Mouse (Mus musculus) thymus, adult 2 months (tissue): ENCODE measurements around the gene Entr1. TPM values are rescaled to one million over a fixed set of nuclear protein-coding genes. Genes with fewer than 3 reads are reported as not detected.

Experiments used
- DNase-seq: peaks from one replicate; pipeline ENCODE4 v3.0.0; 2021
- H3K27ac ChIP-seq: fragments of 200-500 bp; 2 replicates; pipeline ENCODE4 v1.5.1; 2012; ENCODE audit warnings: low read length, control low read depth; ENCODE audit not compliant: control insufficient read depth, insufficient read depth
- H3K27me3 ChIP-seq: fragments of 200-500 bp; 2 replicates; pipeline ENCODE4 v1.6.1; 2012; ENCODE audit warnings: mild to moderate bottlenecking, low read length, moderate library complexity, mixed read lengths; ENCODE audit not compliant: control insufficient read depth, insufficient read depth
- H3K36me3 ChIP-seq: fragments of 200-500 bp; 2 replicates; pipeline ENCODE4 v1.6.1; 2012; ENCODE audit warnings: mild to moderate bottlenecking, low read length, moderate library complexity; ENCODE audit not compliant: control insufficient read depth, insufficient read depth
- H3K4me1 ChIP-seq: fragments of 200-500 bp; replicated peaks from 2 replicates; pipeline ENCODE4 v1.6.1; 2012; ENCODE audit warnings: low read length; ENCODE audit not compliant: control insufficient read depth, insufficient read depth
- H3K4me3 ChIP-seq: fragments of 200-500 bp; 2 replicates; pipeline ENCODE4 v1.5.1; 2012; ENCODE audit warnings: mild to moderate bottlenecking, low read length, control low read depth, moderate library complexity; ENCODE audit not compliant: control insufficient read depth, insufficient read depth
- CTCF ChIP-seq: fragments of 200-500 bp; IDR thresholded peaks from 2 replicates; pipeline ENCODE4 v1.5.1; 2012; ENCODE audit warnings: mild to moderate bottlenecking, control low read depth, low read length, moderate library complexity, borderline replicate concordance; ENCODE audit not compliant: control insufficient read depth, poor library complexity, insufficient read depth; ENCODE audit errors: extremely low read depth
- POLR2A ChIP-seq: fragments of 200-500 bp; IDR thresholded peaks from 2 replicates; pipeline ENCODE4 v1.6.1; 2012; ENCODE audit warnings: mild to moderate bottlenecking, low read length, control low read depth, moderate library complexity; ENCODE audit not compliant: control insufficient read depth, poor library complexity, insufficient read depth; ENCODE audit errors: extremely low read depth
- WGBS: fragments of 180-500 bp; shearing (Covaris S2); methylation state at CpG from one replicate; pipeline ENCODE4 v1.1.7; 2018; 5-methylcytosine and 5-hydroxymethylcytosine counted together
- polyA plus RNA-seq: library from polyadenylated mRNA; depleted of rRNA; stranded (reverse); fragments of >200 nt; gene quantifications from 2 replicates; pipeline ENCODE4 v1.2.3, GENCODE M21; 2012

The Entr1 gene
- polyA plus RNA-seq, 1 experiment, result 216 TPM

DNA sequence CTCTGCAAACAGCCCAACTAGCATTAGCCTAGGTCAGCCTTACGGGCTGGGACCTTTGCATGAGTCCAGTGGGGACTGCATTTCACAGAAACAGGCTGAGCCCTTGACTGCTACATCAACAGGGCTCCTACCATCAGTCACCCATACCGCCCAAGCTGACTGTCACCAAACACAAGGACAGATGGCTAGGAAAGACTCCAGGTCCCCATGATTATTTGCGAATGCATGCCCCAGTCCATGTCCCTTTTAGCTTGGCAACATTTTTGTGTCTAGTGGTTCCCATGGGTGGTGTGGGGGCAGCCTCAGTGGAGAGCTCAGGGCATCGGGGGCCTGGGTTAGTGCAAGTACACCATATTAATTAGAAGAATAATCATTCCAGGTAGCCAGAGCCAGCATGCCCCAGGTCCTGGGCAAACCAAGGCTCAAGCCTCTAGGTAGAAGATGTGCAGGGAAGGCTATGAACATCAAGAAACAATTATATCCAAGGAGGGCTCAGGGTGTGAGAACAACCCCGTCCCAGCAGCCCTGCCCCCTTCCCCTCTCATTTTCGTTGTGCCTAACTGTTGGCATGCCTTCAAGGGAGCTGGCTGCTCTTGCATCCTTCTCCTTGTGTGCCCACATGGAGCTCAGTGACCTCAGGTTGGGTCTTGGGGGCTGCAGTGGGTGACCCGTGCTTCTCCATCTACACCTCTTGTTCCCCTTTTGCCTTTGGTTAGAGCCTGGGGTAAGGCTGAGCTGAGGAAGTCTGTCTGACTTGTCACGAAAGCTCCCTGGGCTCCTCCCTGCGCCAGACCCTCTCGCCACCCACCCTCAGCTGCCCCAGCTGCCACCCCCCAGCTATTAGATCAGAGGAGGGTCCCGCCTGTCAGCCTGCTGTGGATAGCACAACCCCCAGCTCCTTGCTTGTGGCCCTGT, 35.8 kb downstream of the Entr1 start:
- 92% methylated on average over 11 of the region's 11 CpGs for WGBS
- no peaks in the 10 kb centered on the region for H3K36me3 ChIP-seq
- H3K27ac ChIP-seq, result no peak overlapping the region
- no peak for TF ChIP-seq CTCF
- TF ChIP-seq POLR2A, result no peak
- DNase-seq, result no peak
- peaks cover 44% of the 10 kb centered on the region for H3K4me1 ChIP-seq
- no peaks in the 10 kb centered on the region for H3K27me3 ChIP-seq
- H3K4me3 ChIP-seq, result no peak overlapping the region

DNA sequence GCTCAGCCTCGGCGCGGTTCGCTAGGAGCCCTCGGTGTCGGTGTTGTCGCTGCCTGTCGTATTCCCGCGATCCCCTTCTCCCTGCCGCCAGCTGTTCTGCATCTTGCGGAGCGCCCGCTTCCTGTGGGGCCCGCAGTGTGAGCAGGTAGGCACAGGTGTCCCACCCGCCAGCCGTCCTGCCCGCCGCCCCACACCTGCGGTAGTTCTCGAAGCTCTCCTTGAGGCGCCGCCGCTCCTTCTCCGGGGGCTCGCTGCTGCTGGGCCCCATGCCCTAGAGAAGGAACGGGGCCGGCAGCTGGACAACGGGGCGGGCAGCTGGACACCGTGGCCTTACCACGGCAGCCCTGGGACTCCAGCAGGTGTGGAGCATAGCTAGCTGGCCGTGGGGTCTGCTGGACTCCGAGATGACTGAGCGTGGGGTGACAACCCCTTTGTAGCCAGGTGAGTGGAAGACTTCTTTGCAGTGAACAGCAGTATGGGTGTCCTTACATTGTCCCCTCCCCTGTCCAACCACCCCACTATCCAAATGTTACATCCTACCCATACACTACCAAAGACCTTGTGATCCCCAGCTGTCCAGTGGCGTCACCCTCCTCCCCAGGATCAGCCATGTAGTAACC, 36.7 kb downstream of the Entr1 start:
- Histone ChIP-seq H3K4me3 (peak overlapping the region; percentile 44), H3K4me1 (peaks cover 39% of the 10 kb centered on the region), H3K36me3 (no peaks in the 10 kb centered on the region), H3K27ac (peak overlapping the region; percentile 84), H3K27me3 (no peaks in the 10 kb centered on the region)
- peak; percentile 78 for DNase-seq
- TF ChIP-seq POLR2A (no peak), CTCF (0 out of 2 replicates have a peak, but pooled peaks have one; percentile 9)
- 6% methylated on average over 36 of the region's 36 CpGs for WGBS

DNA sequence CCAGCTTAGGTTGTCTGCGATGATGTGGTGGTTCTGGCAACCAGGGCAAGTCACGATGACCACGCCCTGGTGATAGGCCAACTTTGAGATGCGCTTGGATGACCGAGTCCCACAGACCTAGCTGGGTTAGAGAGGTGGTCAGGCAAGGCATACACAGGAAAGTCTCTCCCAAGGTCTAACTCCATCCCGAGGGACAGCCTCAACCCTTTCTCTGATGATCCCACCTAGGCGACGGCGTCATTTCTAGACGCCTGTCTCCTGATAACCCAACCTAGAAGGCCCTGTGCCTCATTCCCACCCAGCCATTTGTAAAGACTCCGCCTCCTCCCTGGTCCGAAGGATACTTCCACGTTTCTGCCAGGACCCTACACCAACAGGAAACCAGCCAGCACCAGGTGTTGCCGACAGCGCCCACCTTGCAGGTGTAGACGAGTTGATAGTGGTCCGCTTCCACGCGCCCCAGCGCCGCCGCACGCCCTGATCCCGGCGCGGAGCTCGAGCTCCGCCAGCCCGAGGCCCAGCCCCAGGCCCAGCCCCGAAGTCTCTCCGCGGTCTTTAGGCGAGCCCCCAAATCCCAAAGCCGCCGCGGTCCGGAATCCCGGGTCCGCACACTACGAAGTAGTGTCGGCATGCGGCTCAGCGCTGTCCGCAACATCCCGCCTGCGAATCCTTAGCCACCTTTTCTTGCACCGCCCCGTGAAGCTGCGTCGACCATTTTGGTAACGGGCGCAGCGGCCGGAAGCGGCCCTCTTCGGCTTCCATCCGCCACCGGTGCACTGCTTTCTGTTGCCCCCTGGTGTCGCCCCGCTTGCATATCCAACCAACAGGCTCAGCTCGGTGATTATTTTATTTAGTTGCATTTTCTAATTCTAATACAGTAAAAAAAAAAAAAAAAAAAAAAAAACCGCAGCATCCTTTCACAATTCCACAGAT, 37.5 kb downstream of the Entr1 start, which contains the start of gene Dnlz:
Gene Dnlz (minus strand): TSS at position 753 of the 933 bp plus-strand sequence.
- 1% methylated on average over 62 of the region's 62 CpGs for WGBS
- peaks cover 31% of the 10 kb centered on the region for H3K4me1 ChIP-seq
- TF ChIP-seq POLR2A, result no peak
- TF ChIP-seq CTCF, result no peak

DNA sequence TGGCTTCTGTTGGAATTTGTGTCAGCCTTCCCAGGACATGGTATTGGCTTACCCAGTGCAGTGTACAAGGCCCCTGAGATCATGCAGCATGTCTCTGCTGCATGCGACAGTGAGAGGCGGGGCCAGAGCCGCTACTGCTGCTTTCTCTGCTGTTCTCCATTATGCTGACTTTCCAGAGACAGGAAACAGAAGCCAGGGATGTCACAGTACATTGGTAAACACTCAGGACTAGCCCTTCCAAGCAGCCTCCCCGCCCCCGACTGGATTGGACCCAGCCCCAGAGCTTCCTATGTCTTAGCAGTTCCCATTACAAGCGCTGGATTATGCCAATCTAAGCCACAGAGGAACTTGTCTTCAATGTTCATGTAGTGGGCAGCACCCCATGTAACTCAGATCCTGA, 40.9 kb downstream of the Entr1 start:
- Histone ChIP-seq H3K4me3 (no peak overlapping the region), H3K4me1 (peaks cover 19% of the 10 kb centered on the region), H3K27ac (no peak overlapping the region), H3K36me3 (no peaks in the 10 kb centered on the region), H3K27me3 (no peaks in the 10 kb centered on the region)
- TF ChIP-seq CTCF, result no peak
- no peak for TF ChIP-seq POLR2A
- no peak for DNase-seq
- WGBS, result 93% methylated on average over 6 of the region's 6 CpGs

More for the DNA sequence above, 37.5 kb downstream of the Entr1 start, which contains the start of gene Dnlz:
- Histone ChIP-seq H3K27me3 (no peaks in the 10 kb centered on the region), H3K4me3 (peak within 1 kb of the TSS; percentile 93), H3K36me3 (no peaks in the 10 kb centered on the region), H3K27ac (peak within 1 kb of the TSS; percentile 84)
- peak; percentile 95 for DNase-seq

DNA sequence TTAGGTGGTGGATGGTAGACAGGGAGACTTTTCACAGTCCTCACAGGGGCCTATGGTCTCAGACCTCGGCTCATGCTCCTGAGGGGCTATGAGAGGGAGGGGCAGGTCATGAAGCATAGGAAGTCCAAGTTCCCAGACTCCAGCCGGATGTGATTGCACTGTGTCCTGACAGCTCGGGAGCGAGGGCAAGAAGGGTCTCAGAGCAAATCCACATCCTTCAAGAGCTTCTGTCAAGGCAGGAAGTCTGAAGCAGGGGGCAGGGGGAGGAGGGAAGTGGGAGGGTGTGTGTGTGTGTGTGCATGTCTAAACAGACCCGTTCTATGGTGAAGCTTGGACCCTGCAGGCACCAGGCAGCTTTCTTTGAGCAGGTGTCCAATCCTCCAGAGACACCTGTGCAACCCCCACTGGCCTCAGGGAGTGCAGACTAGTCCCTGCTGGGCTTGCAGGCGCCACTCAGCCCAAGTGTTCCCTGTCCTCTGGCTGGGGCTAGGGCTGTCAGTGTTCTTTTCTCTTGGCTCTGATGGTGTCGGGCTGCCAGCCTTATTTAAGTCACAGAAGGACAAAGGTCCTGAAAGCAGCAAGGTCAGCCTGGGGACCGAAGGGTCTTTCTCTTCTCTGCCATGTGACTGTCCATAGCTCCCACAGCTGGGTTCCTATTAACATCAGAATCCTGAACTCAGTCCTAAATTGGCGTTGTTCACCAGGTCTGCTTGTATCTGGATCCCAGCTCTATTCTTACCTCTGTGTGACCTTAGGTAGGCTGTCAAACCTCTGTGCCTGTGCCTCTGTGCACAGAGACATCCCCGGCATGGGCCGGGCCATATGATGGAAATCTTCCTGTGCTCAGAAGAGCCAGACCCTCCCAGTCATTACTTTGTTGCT, 46.3 kb downstream of the Entr1 start:
- H3K4me3 ChIP-seq, result no peak overlapping the region
- no peak for TF ChIP-seq CTCF
- TF ChIP-seq POLR2A, result no peak
- 69% methylated on average over 11 of the region's 11 CpGs for WGBS
- H3K27me3 ChIP-seq, result no peaks in the 10 kb centered on the region
- no peak for DNase-seq
- no peaks in the 10 kb centered on the region for H3K36me3 ChIP-seq
- peaks cover 15% of the 10 kb centered on the region for H3K4me1 ChIP-seq
- 0 out of 2 replicates have a peak overlapping the region, but pooled peaks have one; percentile 6 for H3K27ac ChIP-seq
